Mouse (Mus musculus) C2C12 (cell line): Measurements from ENCODE around the gene Gm11444. TPM values are rescaled to one million over a fixed set of nuclear protein-coding genes. Genes with fewer than 3 reads are reported as not detected.

Source experiments
- H3K27me3 ChIP-seq: one replicate; pipeline ENCODE4 v1.6.1; 2011; ENCODE audit not compliant: control insufficient read depth, insufficient read depth, insufficient read length
- H3K36me3 ChIP-seq: one replicate; pipeline ENCODE4 v1.6.1; 2011; ENCODE audit not compliant: control insufficient read depth, insufficient read depth
- H3K4me3 ChIP-seq: one replicate; pipeline ENCODE4 v1.5.1; 2011; ENCODE audit warnings: mild to moderate bottlenecking, control low read depth; ENCODE audit not compliant: poor library complexity, insufficient read depth, severe bottlenecking
- H3K79me2 ChIP-seq: one replicate; pipeline ENCODE4 v1.6.1; 2011; ENCODE audit not compliant: control insufficient read depth, insufficient read depth
- H3K79me3 ChIP-seq: one replicate; pipeline ENCODE4 v1.6.1; 2011; ENCODE audit warnings: low read depth, control low read depth
- H3ac ChIP-seq: one replicate; pipeline ENCODE3; 2011; ENCODE audit warnings: low read depth; ENCODE audit not compliant: control insufficient read depth, insufficient read length
- CEBPB ChIP-seq: IDR thresholded peaks from one replicate; pipeline ENCODE4 v1.6.1; 2011; ENCODE audit warnings: low read depth, mild to moderate bottlenecking, control low read depth, moderate library complexity
- CTCF ChIP-seq: IDR thresholded peaks from one replicate; pipeline ENCODE4 v1.5.1; 2011; ENCODE audit not compliant: control insufficient read depth, insufficient read depth, insufficient read length
- FOSL1 ChIP-seq: IDR thresholded peaks from one replicate; pipeline ENCODE4 v1.8.0; 2011; ENCODE audit warnings: mild to moderate bottlenecking, low read length; ENCODE audit not compliant: poor library complexity, insufficient read depth, severe bottlenecking
- MAX ChIP-seq: IDR thresholded peaks from one replicate; pipeline ENCODE4 v1.6.1; 2011; ENCODE audit warnings: mild to moderate bottlenecking, control low read depth
- MYOD1 ChIP-seq: IDR thresholded peaks from one replicate; pipeline ENCODE4 v1.6.1; 2011; ENCODE audit warnings: low read depth; ENCODE audit not compliant: control insufficient read depth, insufficient read length
- MYOG ChIP-seq: IDR thresholded peaks from one replicate; pipeline ENCODE4 v1.6.1; 2011; ENCODE audit not compliant: control insufficient read depth, insufficient read length; ENCODE audit errors: extremely low read depth
- USF1 ChIP-seq: IDR thresholded peaks from one replicate; pipeline ENCODE4 v1.6.1; 2011; ENCODE audit warnings: low read depth, mild to moderate bottlenecking, control low read depth, moderate library complexity
- polyA plus RNA-seq: library from polyadenylated mRNA; unstranded; fragments of >200 nt; fragmentation: generic; extraction: Trizol; gene quantifications from one replicate; pipeline ENCODE4 v1.2.1, GENCODE M21; 2012; ENCODE audit warnings: missing spikeins

Gene Gm11444
- polyA plus RNA-seq, 1 experiment = not detected

DNA sequence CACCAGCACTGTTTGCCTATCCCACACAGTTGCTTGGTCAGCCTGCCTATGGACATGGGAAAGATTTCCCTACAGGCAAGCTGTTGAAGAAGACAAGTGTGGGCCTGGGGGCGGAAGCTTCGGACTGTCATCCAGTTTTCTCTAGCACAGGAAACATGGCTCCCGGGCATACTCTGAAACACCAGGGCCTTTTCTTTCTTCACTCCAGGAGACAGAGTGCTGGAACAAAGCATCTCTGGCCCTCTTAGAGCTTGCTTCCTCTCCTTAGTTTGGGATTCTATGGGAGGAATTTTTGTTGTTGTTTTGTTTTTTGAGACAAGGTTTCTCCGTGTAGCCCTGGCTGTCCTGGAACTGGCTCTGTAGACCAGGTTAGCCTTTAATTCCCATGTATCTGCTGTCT is 34.4 kb upstream of the Gm11444 start:
- no peaks in the 10 kb centered on the region for H3K79me2 ChIP-seq
- no peak overlapping the region for H3ac ChIP-seq
- H3K27me3 ChIP-seq = peaks cover 47% of the 10 kb centered on the region

GRCm38 (mm10) chr11:85876059-85876788 is 26.1 kb upstream of the Gm11444 start:
- no peaks in the 10 kb centered on the region for H3K79me3 ChIP-seq
- no peaks in the 10 kb centered on the region for H3K36me3 ChIP-seq
- H3ac ChIP-seq = no peak overlapping the region
- TF ChIP-seq MAX (no peak), MYOD1 (no peak), MYOG (no peak), USF1 (no peak), CEBPB (no peak), FOSL1 (no peak), CTCF (no peak)
- H3K4me3 ChIP-seq = no peak overlapping the region
- H3K27me3 ChIP-seq = peaks cover 25% of the 10 kb centered on the region
- H3K79me2 ChIP-seq = no peaks in the 10 kb centered on the region

More for the DNA sequence above, 34.4 kb upstream of the Gm11444 start:
- Histone ChIP-seq H3K79me3 (no peaks in the 10 kb centered on the region), H3K4me3 (no peak overlapping the region), H3K36me3 (no peaks in the 10 kb centered on the region)
- no peak for TF ChIP-seq CEBPB
- no peak for TF ChIP-seq MYOG
- no peak for TF ChIP-seq MAX
- TF ChIP-seq MYOD1 = no peak
- no peak for TF ChIP-seq CTCF
- no peak for TF ChIP-seq USF1

- no peak overlapping the region for H3ac ChIP-seq
- H3K79me2 ChIP-seq = no peaks in the 10 kb centered on the region
- TF ChIP-seq USF1 (no peak), MAX (no peak), MYOG (no peak), FOSL1 (no peak), MYOD1 (no peak), CTCF (no peak), CEBPB (no peak)
- H3K4me3 ChIP-seq = no peak overlapping the region
- H3K36me3 ChIP-seq = no peaks in the 10 kb centered on the region
- H3K79me3 ChIP-seq = no peaks in the 10 kb centered on the region
- peaks cover 4% of the 10 kb centered on the region for H3K27me3 ChIP-seq
These were observed 14.2 kb upstream of the Gm11444 start for GRCm38 (mm10) chr11:85864363-85864762.

DNA sequence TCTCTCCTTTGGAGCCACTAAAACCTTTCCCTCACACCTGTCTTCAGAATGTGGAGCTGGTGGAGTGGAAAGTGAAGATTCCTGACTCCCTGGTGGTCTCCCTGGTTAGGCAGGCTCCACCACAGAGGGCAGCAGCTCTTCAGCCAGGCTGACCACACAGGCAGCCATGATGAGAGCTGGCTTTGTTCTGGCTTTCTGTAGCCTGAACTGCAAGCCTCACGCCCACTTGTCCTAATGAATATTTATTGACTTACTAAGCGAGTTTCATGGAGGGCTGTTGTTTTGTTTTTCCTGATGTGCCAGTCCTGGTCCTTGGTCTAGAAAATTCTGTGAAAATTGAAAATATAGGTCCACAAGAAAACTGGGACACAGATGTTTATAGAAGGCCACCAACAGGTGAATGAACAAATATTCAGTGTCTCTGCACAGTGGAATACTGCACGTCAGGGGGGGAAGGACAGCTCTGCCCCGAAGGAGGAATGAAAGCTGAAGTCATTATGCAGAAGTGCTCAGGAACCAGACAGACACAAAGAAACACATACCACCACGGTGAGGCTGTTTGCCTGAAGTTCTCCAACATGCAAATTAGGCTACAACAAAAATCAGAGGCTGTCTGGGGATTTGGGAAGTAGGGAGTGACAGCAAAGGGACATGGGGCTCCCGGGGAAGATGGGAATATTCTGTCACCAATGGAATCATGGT is 8.0 kb upstream of the Gm11444 start:
- Histone ChIP-seq H3K27me3 (no peaks in the 10 kb centered on the region), H3K79me3 (no peaks in the 10 kb centered on the region), H3K79me2 (no peaks in the 10 kb centered on the region), H3K36me3 (no peaks in the 10 kb centered on the region), H3ac (no peak overlapping the region), H3K4me3 (no peak overlapping the region)
- TF ChIP-seq USF1 = no peak
- no peak for TF ChIP-seq FOSL1
- TF ChIP-seq MYOD1 = no peak
- TF ChIP-seq CTCF = no peak
- no peak for TF ChIP-seq CEBPB
- TF ChIP-seq MYOG = no peak
- TF ChIP-seq MAX = no peak

DNA sequence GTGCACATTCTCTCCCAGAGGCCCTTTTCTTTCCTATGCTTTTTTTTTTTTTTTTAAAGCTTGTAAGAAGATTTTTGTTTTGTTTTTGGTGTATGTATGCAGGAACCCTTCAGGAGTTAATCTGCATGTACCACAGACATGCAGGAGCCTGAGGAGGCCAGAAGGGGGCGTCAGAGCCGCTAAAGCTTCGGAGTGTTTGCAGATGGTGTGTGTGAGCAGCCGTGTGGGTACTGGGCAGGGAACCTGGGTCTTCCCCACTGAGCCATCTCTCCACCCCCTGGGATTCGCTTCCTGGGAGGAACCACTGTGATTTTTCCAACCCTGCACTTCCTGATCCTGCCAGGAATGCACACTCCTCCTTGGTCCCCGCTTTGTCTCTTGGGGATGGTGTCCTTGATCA is 625 bp upstream of the Gm11444 start:
- no peaks in the 10 kb centered on the region for H3K36me3 ChIP-seq
- TF ChIP-seq CEBPB (no peak), MAX (no peak), MYOD1 (no peak), CTCF (no peak), FOSL1 (no peak), MYOG (no peak), USF1 (no peak)
- H3K27me3 ChIP-seq = no peaks in the 10 kb centered on the region
- no peaks in the 10 kb centered on the region for H3K79me2 ChIP-seq
- H3K4me3 ChIP-seq = no peak overlapping the region
- no peaks in the 10 kb centered on the region for H3K79me3 ChIP-seq
- H3ac ChIP-seq = no peak overlapping the region

- H3K79me3 ChIP-seq = no peaks in the 10 kb centered on the region
- TF ChIP-seq CTCF = peak; percentile 67
- TF ChIP-seq MAX = no peak
- H3K4me3 ChIP-seq = no peak overlapping the region
- H3K79me2 ChIP-seq = no peaks in the 10 kb centered on the region
- no peaks in the 10 kb centered on the region for H3K36me3 ChIP-seq
- no peak overlapping the region for H3ac ChIP-seq
- no peaks in the 10 kb centered on the region for H3K27me3 ChIP-seq
These were observed 1.1 kb downstream of the Gm11444 start for GRCm38 (mm10) chr11:85849037-85849436.
